Mouse (Mus musculus): Measurements from ENCODE around the gene Kbtbd13.

Gene Kbtbd13

GRCm38 (mm10) chr9:65392638-65393364, 1.3 kb upstream of the Kbtbd13 start:
- DNase-seq = peak; percentile 68

DNA sequence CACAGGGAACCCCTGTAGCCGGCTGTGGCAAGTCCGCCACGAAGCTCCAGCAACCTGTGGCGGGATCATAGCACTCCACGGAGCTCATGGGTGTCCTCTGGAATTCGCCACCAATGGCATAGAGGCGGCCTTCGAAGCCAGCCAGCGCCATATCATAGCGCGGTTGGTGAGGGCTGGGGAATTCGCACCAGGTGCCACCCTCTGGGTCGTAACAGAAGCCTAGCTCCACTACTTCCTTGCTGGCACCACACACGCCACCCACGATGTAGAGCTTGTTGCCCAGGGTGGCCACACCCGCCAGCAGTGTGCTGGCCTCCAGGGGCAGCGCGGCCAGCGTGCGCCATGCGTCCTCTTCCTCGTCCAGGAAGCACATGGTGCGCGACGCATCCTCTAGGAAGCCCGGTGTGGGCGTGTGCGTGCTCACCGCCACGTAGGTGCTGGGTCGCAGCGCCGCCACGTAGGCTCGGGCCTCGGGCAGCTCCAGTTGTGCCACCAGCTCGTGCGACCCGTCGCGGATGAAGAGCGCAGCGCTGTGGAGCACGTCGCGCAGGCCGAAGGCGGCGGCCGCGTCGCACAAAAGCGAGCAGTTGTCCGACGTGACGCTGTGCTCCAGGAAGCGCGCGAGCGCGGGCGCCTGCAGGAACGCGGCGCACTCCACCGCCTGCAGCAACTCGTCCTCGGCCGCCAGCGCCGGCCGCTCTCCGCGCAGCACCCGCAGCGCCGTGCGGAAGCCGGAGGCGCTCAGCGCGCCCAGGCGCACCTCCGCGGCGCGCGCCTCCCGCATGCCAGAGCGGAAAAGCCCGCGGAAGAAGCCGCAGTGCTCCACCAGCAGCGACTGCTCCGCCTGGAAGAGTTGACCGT, 470 bp downstream of the Kbtbd13 start:
- DNase-seq = peak; percentile 27

DNA sequence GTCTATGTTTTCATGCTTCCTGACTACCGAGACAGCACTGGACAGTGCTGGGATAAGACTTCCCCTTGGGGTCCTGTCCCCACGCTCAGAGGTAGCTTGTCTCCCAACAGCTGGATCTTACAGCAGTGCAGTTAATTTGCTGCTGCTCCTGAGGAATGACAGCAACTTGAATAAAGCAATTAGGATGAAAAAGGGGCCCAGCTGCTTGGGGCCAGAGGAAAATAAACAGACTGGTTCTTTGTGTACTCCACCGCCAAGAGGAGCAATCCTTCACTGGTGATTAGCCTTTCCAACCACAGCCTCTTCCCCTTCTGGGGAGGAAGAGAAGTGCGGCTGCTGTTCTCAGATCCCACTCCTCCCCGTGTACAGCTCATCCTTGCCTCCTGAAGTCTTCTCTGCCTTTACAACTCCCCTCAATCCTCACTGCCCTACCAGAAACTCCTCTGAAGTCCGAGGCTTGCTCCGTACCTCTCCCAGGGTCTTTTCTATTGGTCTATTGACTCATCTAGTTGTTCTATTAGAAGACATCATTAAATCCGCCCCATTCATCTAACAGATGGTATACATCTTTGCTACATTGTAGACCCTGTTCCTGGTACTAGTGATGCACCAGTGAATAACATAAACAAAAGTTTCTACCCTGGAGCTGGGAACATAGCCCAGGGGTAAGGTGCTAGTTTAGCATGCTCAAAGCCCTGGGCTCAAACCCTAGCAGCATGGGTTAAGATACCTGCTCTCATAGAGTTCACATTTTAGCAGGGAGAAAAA, 4.9 kb downstream of the Kbtbd13 start:
- DNase-seq = no peak

DNA sequence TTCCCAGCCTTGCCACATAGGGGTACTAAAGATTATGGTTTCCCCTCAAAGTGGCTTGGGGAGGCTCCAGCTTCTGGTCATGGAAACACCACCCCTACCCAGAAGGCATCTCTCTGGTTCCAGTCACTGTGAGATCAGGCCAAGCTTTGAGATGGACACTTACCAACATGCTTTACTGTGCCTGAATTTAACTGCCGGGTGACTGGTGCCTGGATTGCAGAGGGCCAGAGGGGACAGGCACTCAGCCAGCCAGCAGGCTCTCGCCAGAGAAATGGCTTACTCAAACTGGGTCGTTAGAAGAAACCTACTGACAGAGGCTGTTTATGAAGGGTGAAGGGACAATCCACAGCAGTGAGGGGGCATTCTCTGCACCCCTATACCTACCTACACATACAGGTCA, 7.2 kb downstream of the Kbtbd13 start:
- DNase-seq = no peak

DNA sequence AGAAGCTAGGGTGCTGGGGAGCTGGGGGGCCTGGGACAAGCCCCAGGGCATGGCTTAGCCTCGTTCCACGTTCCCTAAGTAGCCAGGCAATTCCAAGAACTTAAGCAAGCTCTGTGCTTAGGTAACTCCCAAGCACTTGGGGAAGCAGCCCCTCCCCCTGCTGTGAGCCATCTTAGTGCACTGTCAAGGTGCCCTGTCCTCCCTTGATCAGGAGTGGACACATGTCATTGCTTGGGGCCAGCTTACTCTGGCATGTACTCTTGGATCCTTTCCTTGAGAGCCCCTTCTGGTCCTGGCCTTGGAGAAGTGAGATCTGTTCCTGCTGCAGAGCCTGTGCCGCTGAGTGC, 8.7 kb downstream of the Kbtbd13 start:
- DNase-seq = no peak

- DNase-seq = no peak
Observed at GRCm38 (mm10) chr9:65382031-65382750, 9.3 kb downstream of the Kbtbd13 start.

GRCm38 (mm10) chr9:65381017-65381590, 10.3 kb downstream of the Kbtbd13 start:
- no peak for DNase-seq

GRCm38 (mm10) chr9:65375163-65375934, 16.1 kb downstream of the Kbtbd13 start:
- DNase-seq = no peak

- DNase-seq = no peak
Observed at GRCm38 (mm10) chr9:65374468-65375162, 16.8 kb downstream of the Kbtbd13 start.

DNA sequence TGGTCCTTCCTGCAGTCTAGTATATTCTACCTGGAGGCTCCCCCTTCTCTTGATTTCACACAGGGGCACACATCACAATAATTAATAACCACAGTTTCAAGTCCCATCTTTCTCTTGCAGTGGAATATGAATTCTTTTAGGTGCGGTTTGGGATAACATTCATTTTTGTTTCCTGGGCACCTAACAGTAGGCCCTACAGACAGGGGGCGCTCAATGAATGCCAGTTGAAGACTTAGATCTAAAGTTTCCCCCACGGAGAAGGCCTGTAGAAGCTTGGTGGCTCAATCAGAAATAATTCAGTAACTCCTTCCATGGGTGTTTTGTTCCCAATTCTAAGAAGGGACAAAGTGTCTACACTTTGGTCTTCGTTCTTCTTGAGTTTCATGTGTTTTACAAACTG, 19.0 kb downstream of the Kbtbd13 start:
- DNase-seq = peak; percentile 71

DNA sequence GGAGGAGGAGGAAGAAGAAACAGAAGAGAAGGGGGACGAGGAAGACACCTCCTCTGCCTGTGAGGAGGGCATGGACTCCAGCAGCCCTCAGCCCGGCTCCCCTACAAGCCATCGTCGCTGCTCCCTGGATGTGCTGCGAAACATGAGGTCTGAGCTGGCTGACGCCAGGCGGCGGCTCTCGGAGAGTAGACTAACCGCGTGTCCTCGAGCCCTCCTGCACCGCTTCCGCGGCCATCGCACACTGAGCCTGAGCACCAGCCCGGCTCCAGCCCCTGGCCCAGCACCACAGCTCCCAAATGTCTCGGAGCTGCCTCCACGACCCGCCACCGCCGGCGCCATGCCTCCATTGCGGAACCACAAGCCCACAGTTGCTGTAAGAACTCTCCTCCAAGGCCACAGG, 19.7 kb downstream of the Kbtbd13 start:
- no peak for DNase-seq

GRCm38 (mm10) chr9:65365721-65366120, 25.7 kb downstream of the Kbtbd13 start:
- DNase-seq = no peak

GRCm38 (mm10) chr9:65363684-65364083, 27.8 kb downstream of the Kbtbd13 start:
- DNase-seq = no peak

DNA sequence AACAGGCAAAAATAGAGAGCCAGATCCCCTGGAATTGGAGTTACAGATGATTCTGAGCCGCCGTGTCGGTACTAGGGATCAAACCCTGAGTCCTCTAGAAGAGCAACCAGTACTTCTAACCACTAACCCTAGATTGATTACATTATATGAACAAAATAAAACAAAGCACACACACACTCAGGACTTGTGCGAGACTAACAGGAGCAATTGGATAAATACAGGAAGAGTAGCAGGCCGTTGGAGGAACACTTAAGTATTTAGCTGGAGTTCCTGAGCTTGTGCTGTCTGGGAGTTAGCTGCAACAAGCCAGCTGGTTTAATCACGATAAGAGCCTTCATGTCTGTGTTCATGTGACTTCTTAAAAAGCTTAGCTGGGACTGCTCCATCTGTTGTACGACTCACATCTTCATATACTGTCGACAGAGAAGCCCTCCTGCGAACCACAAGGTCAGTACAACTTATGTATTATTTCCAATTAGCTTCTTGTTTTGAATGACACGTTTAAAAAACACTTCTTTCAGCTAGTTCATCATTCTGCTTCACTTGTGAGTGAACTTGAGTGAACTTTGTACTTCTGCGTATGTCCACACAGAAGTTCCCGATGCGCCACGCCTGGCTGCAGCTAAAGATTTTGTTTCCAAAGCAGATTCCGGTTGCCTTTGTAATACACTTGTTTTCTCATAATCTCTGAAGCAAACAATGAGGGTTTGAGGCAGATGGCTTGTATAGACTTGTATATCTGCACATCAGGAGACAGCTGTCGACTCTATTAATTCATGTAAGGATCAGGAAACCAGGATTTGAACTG, 30.6 kb downstream of the Kbtbd13 start, which contains the start of gene Ubap1l:
Gene Ubap1l, plus strand, starts transcription at position 401 of the 808 bp plus-strand sequence.
- no peak for DNase-seq

GRCm38 (mm10) chr9:65358956-65359480, 32.4 kb downstream of the Kbtbd13 start:
- DNase-seq = no peak

DNA sequence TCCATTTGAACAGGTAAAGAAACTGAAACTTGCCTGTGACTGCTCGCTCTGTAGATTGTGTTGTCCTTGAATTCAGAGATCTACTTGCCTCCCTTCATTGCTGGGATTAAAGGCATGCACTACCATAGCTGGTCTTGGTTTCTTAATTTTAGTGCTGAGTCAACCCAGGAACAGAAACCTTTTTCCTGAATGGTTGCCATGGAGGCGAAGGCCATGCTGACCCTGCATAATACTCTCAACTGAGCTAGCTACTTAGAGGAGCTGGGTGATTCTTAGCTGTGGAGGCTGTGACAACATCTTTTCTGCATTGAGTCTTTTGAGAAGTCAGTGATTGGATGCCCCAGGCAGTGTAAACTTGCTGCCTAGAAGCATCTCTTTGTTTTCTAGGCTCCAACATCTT, 34.5 kb downstream of the Kbtbd13 start:
- no peak for DNase-seq

GRCm38 (mm10) chr9:65356561-65356960, 34.9 kb downstream of the Kbtbd13 start:
- DNase-seq = no peak

DNA sequence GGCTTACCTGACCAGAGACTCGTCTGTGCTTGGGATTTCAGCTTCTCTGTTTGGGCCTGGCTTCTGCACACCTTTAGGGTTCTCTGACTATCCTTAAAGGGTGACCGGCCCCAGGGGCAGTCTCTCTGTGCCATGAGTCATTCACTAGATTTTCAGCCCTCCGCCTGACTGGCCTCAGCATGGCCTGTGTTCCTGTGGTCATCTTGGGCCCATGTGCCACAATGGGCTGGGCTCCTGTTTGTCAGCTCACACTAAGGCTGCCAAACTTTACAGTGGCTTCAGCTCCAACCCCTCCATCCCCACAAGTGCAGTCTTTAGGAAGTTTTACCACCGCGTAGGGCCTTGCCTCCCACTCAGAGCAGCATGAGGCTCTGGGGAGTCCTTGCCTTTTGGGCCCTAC, 38.2 kb downstream of the Kbtbd13 start:
- no peak for DNase-seq

DNA sequence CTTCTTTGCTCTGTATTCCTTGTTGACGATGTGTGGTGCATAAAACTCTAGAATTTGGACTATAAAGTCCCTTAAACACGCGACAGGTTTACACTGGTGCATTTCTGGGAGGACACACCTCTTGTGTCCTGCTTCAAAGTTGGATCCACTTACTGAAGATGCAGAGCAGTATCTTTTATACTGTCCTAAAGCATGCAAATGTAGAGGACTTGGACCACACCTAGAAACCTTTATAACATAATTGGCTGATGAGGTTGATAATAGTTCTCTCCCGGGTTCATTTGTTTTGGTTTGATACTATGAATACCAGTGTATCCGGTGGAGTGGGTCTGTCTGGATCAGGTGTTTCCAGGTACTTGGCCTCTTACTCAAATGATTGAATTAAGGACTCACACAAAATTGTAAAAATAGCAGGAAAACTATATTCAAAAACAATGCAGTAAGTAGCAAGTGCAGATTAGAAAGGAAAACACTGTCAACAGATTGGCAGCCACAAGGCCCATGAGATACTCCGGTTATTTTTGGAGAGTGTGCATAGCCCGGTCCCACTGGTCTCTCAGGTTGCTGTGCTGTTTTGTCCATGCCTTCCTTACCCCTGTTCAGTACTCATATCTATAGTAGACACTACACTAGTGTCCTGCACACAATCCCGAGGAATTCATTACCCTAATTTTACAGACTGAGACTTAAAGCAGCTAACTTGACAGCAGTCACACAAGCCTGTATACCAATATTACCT, 44.2 kb downstream of the Kbtbd13 start:
- no peak for DNase-seq

Data from thymus, postnatal 14 days (tissue).